Mouse (Mus musculus) adipocyte (in vitro differentiated cells): ENCODE measurements around the gene Jazf1.

ENCODE experiments used
- DNase-seq: peaks from one replicate; pipeline ENCODE4 v3.0.0-alpha.2; 2016; ENCODE audit warnings: low spot score

Gene Jazf1

GRCm38 (mm10) chr6:52796691-52797090 is 271.7 kb downstream of the Jazf1 start:
- peak; percentile 36 for DNase-seq

DNA sequence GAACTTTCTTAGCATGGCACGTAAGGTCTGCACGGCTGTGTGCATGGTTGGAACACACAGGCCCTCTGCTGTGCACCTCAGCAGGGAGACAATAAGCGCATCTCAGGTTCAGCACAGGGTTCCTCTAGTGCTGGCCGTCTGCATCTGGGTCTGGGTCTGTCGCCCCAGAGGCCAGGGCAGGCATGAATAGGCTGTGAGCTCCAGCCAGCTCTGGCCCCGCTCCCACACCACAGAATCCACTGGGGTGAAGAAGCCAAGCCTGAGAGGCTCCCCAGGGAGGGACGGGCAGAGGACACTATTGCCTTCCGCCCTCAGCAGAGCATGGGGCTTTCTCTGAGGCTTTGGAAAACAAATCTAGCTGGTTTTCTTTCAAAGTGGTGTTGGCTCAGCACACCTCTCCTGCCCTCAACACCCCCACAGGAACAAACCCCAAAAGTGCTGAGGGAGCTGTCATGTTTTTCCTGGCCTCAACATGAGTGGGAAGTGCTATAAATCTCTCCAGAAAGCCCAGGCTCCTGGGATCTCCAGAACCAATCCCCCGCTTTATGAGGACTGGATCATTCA is 272.3 kb downstream of the Jazf1 start:
- DNase-seq: peak; percentile 68

GRCm38 (mm10) chr6:52795029-52795841 is 273.2 kb downstream of the Jazf1 start:
- DNase-seq: no peak

DNA sequence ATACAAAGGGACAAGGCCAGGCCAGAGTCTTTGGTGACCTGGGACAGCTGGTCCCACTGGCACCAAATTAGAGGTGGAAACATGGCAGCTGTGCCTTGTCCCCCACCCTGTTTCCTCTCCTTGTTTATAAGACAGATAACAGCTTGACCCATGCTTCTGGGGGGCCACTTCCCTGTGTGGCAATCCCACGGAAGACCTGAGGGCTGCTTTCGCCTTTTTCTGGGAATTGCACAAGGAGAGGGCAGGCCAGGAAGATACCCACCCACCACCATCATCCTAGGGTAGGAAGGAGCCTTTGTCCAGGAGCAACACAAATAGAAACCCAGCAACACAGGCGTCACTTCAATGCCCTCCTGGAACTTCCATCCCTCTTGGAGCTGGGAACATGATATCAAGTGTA is 276.0 kb downstream of the Jazf1 start:
- no peak for DNase-seq

DNA sequence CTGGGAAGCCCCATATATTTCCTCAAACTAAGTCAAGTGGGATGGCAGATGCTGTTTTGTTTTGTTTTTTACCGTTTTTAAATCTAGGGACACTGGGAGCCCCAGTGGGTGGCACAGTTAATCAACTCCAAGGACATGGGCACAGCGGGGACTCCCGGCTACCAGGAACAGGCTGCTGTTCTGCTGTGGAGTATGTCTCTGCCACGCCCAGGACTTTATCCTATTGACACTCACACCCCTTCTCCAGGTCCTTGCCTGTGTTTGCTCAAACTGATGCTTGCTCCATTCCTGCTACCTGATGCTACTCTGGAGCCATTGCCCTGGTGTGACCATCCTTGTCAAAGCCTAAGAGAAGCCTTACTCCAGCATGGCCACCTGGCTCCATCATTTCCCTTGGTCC is 277.6 kb downstream of the Jazf1 start:
- no peak for DNase-seq

DNA sequence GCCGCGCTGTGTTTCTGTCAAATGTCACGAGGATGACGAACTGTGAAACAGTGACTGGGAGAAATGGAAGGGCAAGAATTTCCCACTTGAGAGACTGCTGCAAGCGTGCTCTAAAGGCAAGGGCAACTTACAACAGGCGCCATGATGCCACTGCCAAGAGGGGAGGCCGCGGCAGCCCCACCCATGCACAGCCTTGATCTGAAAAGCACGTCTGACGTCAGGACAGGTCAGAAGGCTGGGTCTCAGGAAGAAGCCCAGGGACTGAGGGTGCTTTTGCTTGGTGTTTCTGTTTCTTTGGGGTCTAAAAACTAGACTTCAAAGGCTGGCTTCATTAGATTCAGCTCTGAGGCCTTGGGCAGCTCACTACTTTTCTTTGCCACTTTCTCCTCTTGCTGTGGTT is 278.1 kb downstream of the Jazf1 start:
- no peak for DNase-seq

DNA sequence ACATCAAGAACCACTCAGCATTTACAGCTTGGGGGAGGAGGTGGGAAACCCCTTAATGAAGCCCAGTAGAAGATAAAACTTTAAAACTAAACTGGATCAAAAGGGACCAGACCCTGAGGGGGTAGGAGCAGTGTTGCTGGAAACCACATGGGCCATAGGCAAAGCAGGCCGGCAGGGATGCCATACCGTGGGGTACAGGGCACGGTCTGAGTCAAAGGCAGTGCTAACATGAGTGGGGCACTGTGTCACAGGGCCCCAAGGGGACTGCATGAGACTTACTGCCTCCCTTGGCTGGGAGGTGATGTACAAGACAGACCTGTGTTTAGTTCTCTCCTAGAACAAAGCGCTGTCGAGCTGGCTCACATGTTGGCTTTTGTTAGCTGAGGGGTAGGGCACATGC is 288.9 kb downstream of the Jazf1 start:
- DNase-seq: no peak

DNA sequence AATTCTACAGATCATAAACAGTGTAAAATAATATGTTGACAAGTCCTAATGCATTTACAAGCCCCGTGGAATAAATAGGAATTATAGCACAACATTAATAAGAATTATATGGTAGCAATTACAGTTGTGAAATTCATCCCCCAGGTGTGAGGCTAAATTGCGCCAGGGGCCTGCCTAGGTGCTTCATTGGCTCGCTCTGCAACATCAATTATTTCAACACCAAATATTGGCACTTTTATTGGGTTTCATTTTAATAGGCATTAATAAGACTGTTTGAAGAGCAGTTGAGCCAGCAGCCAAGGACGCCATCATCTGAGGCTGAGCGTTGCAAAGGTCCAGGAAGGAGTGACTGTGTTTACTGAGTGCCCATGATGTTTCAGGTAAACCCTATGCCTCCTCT is 289.9 kb downstream of the Jazf1 start:
- DNase-seq: no peak

GRCm38 (mm10) chr6:52777034-52777433 is 291.4 kb downstream of the Jazf1 start:
- no peak for DNase-seq

DNA sequence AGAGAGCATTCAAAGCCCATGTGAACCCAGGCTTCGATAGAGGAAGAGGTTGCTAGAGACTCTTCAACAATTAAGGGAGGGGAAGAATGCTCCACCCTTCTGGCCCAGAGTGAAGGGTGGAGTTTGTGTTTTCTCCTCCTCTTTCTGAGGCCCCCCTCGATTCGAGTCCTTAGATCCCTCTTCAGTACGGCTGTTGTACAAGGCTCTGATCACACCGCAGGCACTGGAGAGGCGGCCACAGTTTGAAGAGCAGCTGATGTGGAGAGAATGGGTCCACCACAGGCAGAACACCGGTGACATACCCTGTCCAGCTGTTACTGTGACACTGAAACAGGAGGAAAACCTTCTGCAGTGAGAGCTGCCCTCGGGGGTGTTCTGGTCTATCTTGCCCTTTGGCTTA is 292.5 kb downstream of the Jazf1 start:
- no peak for DNase-seq

DNA sequence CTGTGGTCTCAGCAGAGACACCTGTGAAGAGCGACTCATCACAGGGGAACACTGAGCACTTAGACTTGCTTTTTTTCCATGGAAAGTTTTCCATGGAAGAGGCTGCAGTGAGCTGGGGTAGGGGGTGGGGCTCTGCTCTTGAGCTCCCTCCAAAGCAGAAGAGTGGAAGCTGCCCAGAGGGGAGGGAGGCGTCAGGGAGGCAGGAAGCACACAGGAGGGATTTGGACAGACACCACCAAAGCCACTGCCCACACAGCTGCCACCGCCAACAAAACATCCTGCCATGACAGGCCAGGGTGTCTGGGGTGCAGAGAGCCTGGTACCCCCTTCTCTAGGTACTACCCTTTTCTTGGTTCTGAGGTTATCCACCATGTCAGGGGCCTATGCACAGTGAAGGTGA is 293.1 kb downstream of the Jazf1 start:
- DNase-seq: no peak

- no peak for DNase-seq
Observed at GRCm38 (mm10) chr6:52773132-52773531, 295.3 kb downstream of the Jazf1 start.

DNA sequence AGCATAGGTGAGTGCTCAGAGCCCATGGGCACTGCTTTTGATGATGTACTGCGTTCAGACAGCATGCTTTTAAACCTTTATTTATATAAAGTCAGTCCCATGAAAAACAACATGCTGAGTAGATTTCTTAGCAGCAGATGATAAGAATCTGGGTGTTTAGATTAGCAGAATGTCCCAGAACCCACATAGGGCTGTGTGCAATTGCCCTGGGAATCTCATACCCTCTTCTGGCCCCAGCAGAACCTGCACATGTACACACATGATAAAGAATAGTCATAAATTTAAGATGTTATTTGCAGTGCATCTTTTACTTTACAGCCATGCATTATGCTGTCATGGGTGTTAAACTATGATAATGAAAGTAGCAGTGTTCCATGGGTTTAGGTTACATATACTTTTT is 297.6 kb downstream of the Jazf1 start:
- no peak for DNase-seq

- no peak for DNase-seq
Observed at GRCm38 (mm10) chr6:52765206-52765605, 303.2 kb downstream of the Jazf1 start.

DNA sequence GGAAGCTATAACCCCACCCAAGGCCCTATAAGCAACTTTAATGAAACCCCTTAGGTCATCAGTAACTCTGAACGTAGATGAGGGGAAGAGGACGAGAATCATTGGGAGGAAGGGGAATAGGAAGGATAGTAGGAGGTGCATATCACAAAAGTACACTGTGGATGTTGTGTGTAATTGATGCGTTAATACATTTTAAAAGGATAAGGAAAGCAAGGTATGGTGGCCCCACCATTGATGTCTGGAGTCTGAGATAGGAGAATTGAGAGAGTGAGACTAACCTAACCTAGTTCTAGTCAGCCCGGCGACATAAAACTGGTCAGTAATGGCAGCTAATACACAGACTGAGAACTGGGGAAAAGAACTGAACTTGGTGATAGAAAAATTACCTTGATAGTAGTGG is 315.6 kb downstream of the Jazf1 start:
- no peak for DNase-seq

- DNase-seq: no peak
Observed at GRCm38 (mm10) chr6:52734630-52735029, 333.8 kb downstream of the Jazf1 start.

- peak; percentile 36 for DNase-seq
Observed at GRCm38 (mm10) chr6:52730338-52730737, 338.1 kb downstream of the Jazf1 start.

DNA sequence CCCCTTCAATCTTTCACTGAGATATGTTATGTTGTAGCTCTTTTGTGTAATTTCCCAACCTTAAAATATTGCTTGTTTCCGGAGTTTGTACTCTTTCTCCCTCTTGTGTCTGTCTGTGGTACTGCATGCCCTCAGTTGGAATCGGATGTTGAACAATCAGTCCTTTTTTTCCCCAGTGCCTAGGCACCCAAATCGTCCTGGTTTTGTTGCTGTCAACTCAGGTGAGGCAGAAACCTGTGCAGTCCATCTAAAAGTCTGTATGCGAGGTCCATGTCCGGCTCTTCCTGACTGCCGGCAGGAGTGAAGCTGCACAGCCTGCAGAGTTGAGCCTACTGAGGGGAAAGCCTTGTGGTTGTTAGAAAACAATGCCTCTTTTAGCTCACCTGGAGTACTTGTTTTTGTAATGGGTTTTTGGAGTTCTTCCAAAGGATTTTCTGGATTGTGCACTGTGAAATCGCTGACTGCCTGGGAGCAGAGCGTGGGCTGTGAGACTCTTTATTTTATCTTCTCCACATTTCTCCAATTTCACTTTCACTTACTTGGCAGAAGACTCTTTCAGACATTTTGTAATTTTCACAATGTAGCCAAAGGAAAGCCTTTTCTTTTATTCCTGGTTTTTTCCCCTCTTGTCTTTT is 343.5 kb downstream of the Jazf1 start:
- peak; percentile 88 for DNase-seq
